Mouse (Mus musculus) kidney, embryonic 15.5 days (tissue): ENCODE results near the gene Cptp. TPM values are rescaled to one million over a fixed set of nuclear protein-coding genes. Genes with fewer than 3 reads are reported as not detected.

ENCODE experiments used
- ATAC-seq: fragments of 200-750 bp; cut with Nextera tagmentation; replicated peaks from 2 replicates; pipeline ENCODE4 v1.8.0; 2017; ENCODE audit warnings: moderate TSS enrichment; ENCODE audit not compliant: low FRiP score
- H3K27ac ChIP-seq: fragments of 300-500 bp; sonication (generic); 2 replicates; pipeline ENCODE4 v1.5.1; 2015; ENCODE audit warnings: mild to moderate bottlenecking, inconsistent platforms
- H3K27me3 ChIP-seq: fragments of 300-500 bp; sonication (generic); 2 replicates; pipeline ENCODE4 v1.6.1; 2015; ENCODE audit warnings: inconsistent platforms
- H3K36me3 ChIP-seq: fragments of 300-500 bp; sonication (generic); 2 replicates; pipeline ENCODE4 v1.6.1; 2015; ENCODE audit warnings: inconsistent platforms
- H3K4me1 ChIP-seq: fragments of 300-500 bp; sonication (generic); 2 replicates; pipeline ENCODE4 v1.6.1; 2015; ENCODE audit warnings: inconsistent platforms
- H3K4me2 ChIP-seq: fragments of 300-500 bp; sonication (generic); 2 replicates; pipeline ENCODE4 v1.6.1; 2015; ENCODE audit warnings: moderate library complexity, mild to moderate bottlenecking, inconsistent platforms
- H3K4me3 ChIP-seq: fragments of 300-500 bp; sonication (generic); replicated peaks from 2 replicates; pipeline ENCODE4 v1.5.1; 2015; ENCODE audit warnings: mild to moderate bottlenecking, inconsistent platforms
- H3K9ac ChIP-seq: fragments of 300-500 bp; sonication (generic); 2 replicates; pipeline ENCODE4 v1.6.1; 2015; ENCODE audit warnings: mild to moderate bottlenecking, inconsistent platforms
- H3K9me3 ChIP-seq: fragments of 300-500 bp; sonication (generic); replicated peaks from 2 replicates; pipeline ENCODE4 v1.6.1; 2016; ENCODE audit warnings: inconsistent platforms
- WGBS: fragments of 180-500 bp; shearing (Covaris S2); methylation state at CpG from one replicate; pipeline ENCODE4 v1.1.7; 2015; ENCODE audit warnings: mixed read lengths; 5-methylcytosine and 5-hydroxymethylcytosine counted together
- polyA plus RNA-seq: library from polyadenylated mRNA; unstranded; fragments of >200 nt; fragmentation: Nextera tagmentation; extraction: Ambion mirVana; gene quantifications from 2 replicates; pipeline ENCODE4 v1.2.1, GENCODE M21; 2015

The Cptp gene
- polyA plus RNA-seq, 1 experiment from 2014 or later: 15.2 TPM

DNA sequence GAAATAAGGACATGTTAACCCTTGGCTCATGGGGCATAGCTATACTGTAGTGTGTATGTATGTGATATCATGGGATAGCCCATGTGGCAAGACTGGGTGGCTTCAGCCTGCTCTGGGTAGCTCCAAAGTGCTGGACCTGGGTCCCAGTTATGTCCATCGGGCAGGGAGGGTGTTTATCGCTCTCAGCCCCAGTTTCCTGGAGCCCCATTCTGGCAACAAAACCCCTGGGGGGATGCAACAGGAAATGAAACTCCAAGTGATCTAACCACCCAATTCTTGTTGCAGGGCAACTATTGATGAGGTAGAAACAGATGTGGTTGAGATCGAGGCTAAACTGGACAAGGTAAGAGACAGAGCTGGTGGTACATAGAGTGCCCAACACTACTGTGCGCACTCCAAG lies 26.6 kb upstream of the Cptp start:
- H3K27ac ChIP-seq: no peak overlapping the region
- H3K4me1 ChIP-seq: peaks cover 32% of the 10 kb centered on the region
- no peak overlapping the region for H3K4me2 ChIP-seq
- H3K36me3 ChIP-seq: peaks cover 43% of the 10 kb centered on the region
- ATAC-seq: no peak
- no peak overlapping the region for H3K9ac ChIP-seq
- H3K27me3 ChIP-seq: no peaks in the 10 kb centered on the region
- H3K4me3 ChIP-seq: no peak overlapping the region
- H3K9me3 ChIP-seq: no peaks in the 10 kb centered on the region
- WGBS: 90% methylated on average over 4 of the region's 4 CpGs

DNA sequence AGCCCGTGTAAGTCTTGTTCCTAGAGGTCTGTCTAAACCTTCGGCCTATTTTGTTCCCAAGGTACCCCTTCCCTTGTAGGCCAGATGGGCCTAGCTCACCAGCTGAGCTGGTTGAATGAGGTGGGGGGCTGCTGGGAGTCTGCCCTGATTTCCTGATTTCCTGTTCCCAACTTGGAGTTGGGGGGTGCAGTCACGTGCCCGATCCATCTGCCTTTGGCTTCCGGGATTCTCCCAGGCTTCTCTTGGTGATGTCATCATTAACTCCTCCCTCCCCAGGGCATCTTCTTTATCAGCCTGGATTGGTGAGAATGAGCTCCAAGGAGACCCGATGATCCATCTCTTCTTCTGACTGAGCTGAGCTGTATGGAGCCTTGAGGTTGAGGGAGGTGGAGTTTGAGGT lies 26.0 kb upstream of the Cptp start:
- H3K27ac ChIP-seq: no peak overlapping the region; the same call in 1 of the 2 replicates
- H3K4me3 ChIP-seq: no peak overlapping the region
- peaks cover 37% of the 10 kb centered on the region for H3K36me3 ChIP-seq
- no peaks in the 10 kb centered on the region for H3K27me3 ChIP-seq
- H3K9ac ChIP-seq: no peak overlapping the region
- peaks cover 38% of the 10 kb centered on the region for H3K4me1 ChIP-seq
- WGBS: 42% methylated on average over 6 of the region's 6 CpGs
- ATAC-seq: no peak
- peak overlapping the region; percentile 98; the same call in 1 of the 2 replicates for H3K4me2 ChIP-seq
- no peaks in the 10 kb centered on the region for H3K9me3 ChIP-seq

DNA sequence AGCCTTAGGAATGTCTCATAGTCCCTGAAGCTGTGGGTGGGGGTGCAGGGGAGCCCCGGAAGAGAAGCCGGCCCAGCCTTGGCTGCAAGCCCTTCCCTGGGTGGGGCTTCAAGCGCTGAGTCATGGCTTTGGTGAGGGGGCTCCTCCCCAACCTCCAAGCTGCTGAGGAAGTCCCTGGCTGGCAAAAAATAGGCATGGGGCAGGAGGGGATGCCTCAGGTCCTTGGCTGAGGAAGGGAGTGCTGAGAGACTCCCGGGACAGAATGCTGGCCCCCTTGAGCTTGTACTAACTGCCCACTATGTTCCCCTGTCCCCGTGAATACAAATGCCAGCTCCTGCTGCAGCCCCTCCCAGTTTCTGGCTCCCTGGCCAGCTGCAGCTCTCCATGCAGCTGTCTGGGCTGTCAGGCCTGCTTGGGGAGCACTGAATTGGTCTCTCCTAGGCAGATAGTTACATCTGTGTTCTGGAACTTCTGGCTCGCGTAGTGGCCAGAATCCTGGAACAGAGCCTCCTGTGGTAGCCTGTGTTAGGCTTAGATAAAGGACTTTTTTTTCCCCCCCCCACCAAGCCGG lies 25.2 kb upstream of the Cptp start:
- Histone ChIP-seq H3K9me3 (no peaks in the 10 kb centered on the region), H3K4me1 (peaks cover 39% of the 10 kb centered on the region), H3K27me3 (no peaks in the 10 kb centered on the region), H3K27ac (0 out of 2 replicates have a peak overlapping the region, but pooled peaks have one; percentile 9), H3K4me3 (0 out of 2 replicates have a peak overlapping the region, but pooled peaks have one; percentile 92), H3K4me2 (peak overlapping the region; percentile 98), H3K9ac (no peak overlapping the region), H3K36me3 (peaks cover 36% of the 10 kb centered on the region)
- no peak for ATAC-seq
- 27% methylated on average over 8 of the region's 8 CpGs for WGBS

DNA sequence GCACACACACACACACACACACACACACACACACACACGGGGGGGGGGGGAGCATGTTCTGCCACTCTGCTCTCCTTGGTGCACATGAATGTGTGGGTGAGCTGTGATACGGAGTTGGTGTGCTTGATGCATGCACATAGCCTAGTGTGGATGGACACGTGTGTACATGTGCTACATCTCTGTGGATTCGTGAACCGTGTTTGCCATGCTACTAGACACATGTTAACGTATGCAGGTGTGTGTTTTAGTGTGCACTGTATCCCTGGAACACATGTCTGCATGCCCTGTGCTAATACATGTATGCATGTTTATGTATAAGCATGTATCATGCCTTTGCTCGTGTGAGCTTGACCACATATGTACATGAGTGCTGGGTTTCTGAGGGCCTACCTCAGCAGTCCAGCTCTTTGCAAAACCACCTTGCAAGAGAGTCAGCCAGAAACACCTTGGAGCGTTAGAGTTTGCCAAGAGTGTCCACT lies 24.0 kb upstream of the Cptp start:
- Histone ChIP-seq H3K36me3 (peaks cover 36% of the 10 kb centered on the region), H3K4me3 (peak overlapping the region; percentile 92), H3K9ac (peak overlapping the region; percentile 92; the same call in 1 of the 2 replicates), H3K9me3 (no peaks in the 10 kb centered on the region), H3K4me1 (peaks cover 39% of the 10 kb centered on the region), H3K4me2 (peak overlapping the region; percentile 98), H3K27me3 (no peaks in the 10 kb centered on the region), H3K27ac (no peak overlapping the region)
- no peak for ATAC-seq
- WGBS: 69% methylated on average over 8 of the region's 8 CpGs

DNA sequence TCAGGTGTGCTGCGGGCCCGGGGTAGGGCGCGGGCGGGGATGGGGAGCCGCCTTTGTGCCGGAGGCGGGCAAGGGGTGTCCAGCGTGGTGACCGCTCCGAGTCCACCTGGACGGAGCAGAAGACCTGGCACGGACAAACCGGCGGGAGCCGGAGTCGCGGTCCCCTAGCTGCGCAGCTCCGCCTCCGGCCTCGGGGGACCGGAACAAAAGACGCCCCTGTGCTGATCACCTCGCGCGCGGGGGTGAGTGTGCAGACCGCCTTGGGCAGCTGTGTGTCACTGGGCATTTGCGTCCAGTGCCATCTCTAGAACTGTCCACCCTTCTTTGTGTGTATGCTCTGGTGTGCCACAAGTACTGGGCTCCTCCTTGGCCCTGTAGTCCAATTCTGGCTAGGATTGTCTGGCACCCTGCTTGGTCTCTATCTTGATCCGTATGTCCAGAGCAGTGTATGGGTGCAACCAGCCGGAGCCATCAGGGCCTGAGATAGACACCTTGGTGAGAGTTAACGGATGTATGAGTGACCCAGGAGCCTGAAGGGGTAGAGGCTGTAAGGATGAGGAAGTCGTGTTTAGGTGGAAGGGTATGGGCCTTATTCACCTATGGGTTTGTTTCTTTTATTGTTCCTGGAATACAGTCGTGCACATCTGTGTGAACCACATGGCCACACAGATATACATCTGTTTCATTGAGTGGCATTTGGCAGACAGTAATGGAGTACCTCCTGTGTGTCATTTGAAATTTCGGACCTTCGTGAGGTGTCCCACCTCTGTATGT lies 23.4 kb upstream of the Cptp start:
- no peaks in the 10 kb centered on the region for H3K9me3 ChIP-seq
- peak overlapping the region; percentile 98 for H3K4me2 ChIP-seq
- H3K4me1 ChIP-seq: peaks cover 39% of the 10 kb centered on the region
- H3K9ac ChIP-seq: peak overlapping the region; percentile 92
- H3K36me3 ChIP-seq: peaks cover 39% of the 10 kb centered on the region
- peak overlapping the region; percentile 92 for H3K4me3 ChIP-seq
- no peaks in the 10 kb centered on the region for H3K27me3 ChIP-seq
- 5% methylated on average over 37 of the region's 37 CpGs for WGBS
- peak overlapping the region; percentile 99 for H3K27ac ChIP-seq
- peak; percentile 56 for ATAC-seq

DNA sequence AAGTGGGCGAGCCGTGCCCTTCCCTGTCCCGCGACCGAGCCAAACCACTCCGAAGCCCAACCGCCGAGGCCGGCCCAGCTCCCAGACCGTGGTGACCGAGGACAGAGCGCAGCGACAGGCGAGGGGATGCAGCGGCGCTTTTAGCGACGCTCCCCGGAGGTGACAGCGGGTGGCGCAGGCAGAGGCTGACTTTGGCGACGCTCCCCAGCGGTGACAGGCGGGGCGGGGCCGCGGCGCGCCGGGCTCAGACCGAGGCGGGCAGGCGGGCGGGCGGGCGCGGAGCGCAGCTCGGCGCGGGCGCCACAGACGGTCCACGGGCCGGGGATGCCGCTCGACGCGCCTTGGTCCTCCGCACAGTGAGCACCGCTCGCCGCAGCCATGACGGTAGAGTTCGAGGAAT lies 22.8 kb upstream of the Cptp start:
- Histone ChIP-seq H3K4me2 (peak overlapping the region; percentile 98), H3K9me3 (no peaks in the 10 kb centered on the region), H3K27ac (peak overlapping the region; percentile 99), H3K4me3 (peak overlapping the region; percentile 92), H3K36me3 (peaks cover 42% of the 10 kb centered on the region), H3K4me1 (peaks cover 39% of the 10 kb centered on the region), H3K27me3 (no peaks in the 10 kb centered on the region), H3K9ac (peak overlapping the region; percentile 92)
- ATAC-seq: peak; percentile 93
- WGBS: under 1% methylated on average over 53 of the region's 56 CpGs

DNA sequence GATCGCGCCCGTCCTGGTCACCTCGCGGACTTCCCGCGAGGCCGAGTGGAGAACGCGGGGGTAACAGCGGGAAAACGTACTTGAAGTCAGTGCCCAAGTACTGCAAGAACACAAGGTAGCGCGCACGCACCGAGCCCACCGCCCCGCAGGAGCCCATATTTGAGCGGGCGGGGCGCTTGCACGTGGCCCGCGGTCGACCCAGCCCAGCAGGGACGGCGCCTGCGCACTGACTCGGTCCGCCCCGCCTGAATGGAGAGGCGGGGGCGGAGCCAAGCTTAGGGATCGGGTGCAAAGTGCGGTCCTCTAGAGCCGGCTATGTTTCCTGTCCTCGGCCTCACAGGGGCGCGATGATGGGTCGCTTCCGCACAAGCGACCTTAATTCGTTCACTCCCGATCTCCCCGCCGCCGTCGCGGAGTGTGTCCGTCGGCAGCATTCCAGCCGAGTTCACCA lies 22.3 kb upstream of the Cptp start, which contains the start of the genes Pusl1 and Acap3:
Gene Pusl1 (minus strand): TSS at position 231 of the 451 bp plus-strand sequence.
Gene Acap3 (plus strand): TSS at position 272 of the 451 bp plus-strand sequence.
- WGBS: under 1% methylated on average over 52 of the region's 52 CpGs

DNA sequence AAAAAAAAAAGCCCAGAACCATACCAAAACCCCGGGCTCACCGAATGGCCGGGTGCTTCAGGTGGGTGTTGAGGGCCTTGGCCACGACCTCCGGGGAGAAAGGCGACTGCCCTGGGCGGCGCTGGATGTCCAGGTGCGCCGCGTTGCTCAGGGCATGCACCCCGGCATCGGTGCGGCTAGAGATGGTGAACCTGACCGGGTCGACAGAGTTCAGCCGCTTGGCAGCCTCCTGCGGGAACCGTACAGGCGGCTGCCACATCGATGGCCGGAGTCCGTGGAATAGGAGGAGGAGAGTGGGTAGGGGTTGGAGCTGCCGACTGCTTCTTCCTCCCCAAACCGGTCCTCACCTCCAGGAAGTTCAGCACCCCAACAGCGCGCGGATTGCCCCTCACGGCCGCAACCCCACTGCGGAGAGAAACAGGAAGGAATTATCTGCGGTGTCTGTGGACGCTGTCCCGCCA lies 21.8 kb upstream of the Cptp start:
- no peaks in the 10 kb centered on the region for H3K9me3 ChIP-seq
- peak overlapping the region; percentile 99; the same call in 1 of the 2 replicates for H3K27ac ChIP-seq
- no peaks in the 10 kb centered on the region for H3K27me3 ChIP-seq
- H3K4me1 ChIP-seq: peaks cover 39% of the 10 kb centered on the region
- whole genome bisulfite sequencing: under 1% methylated on average over 34 of the region's 34 CpGs
- no peak for ATAC-seq
- peak overlapping the region; percentile 92 for H3K4me3 ChIP-seq
- peak overlapping the region; percentile 98 for H3K4me2 ChIP-seq
- H3K9ac ChIP-seq: peak overlapping the region; percentile 92
- H3K36me3 ChIP-seq: peaks cover 42% of the 10 kb centered on the region

More for the DNA sequence above, 22.3 kb upstream of the Cptp start, which contains the start of the genes Pusl1 and Acap3:
- Histone ChIP-seq H3K36me3 (peaks cover 42% of the 10 kb centered on the region), H3K27ac (peak within 1 kb of the TSS; percentile 99), H3K9me3 (no peaks in the 10 kb centered on the region), H3K4me1 (peaks cover 39% of the 10 kb centered on the region), H3K27me3 (no peaks in the 10 kb centered on the region), H3K4me3 (peak within 1 kb of the TSS; percentile 92), H3K4me2 (peak within 1 kb of the TSS; percentile 98), H3K9ac (peak within 1 kb of the TSS; percentile 92)
- peak; percentile 90 for ATAC-seq

DNA sequence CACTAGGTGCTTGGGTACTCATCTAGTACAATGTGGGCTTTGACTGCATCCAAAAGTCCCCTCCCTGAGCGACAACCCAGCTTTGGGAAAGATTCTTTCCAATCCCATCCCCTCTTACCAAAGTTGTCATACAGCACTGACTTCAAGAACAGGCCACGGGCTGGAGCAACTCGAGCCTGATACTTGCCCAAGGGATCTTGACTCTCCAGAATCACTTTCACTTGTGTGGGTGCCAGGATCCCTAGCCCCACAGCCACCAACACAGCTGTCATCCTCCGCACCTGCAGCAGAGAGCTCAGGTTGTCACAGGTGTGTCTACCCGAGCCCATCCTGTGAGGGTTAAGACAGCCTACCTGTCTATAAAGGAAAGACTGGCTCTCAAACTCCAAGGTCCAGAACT lies 20.1 kb upstream of the Cptp start:
- no peaks in the 10 kb centered on the region for H3K9me3 ChIP-seq
- H3K27ac ChIP-seq: no peak overlapping the region
- no peak for ATAC-seq
- H3K36me3 ChIP-seq: peaks cover 56% of the 10 kb centered on the region
- H3K4me2 ChIP-seq: no peak overlapping the region
- H3K4me1 ChIP-seq: peaks cover 29% of the 10 kb centered on the region
- H3K27me3 ChIP-seq: no peaks in the 10 kb centered on the region
- H3K4me3 ChIP-seq: no peak overlapping the region
- 82% methylated on average over 5 of the region's 5 CpGs for WGBS
- H3K9ac ChIP-seq: no peak overlapping the region

DNA sequence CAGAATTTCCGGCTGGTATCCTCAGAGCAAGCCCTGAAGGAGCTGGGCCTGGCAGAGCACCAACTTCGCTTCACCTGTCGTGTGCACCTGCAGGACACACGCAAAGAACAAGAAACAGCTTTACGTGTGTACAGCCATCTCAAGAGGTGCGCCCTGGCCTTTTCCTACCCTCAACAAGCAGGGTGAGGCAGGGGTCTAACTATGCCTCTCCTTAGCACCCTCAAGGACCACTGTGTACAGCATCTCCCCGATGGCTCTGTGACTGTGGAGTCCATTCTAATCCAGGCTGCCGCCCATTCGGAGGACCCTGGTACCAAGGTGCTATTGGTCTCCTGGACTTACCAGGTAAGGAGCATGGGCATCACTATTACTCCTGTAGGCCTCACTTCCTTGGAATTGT lies 18.9 kb upstream of the Cptp start:
- no peak overlapping the region for H3K9ac ChIP-seq
- peaks cover 65% of the 10 kb centered on the region for H3K36me3 ChIP-seq
- no peak overlapping the region for H3K4me3 ChIP-seq
- ATAC-seq: no peak
- H3K4me2 ChIP-seq: no peak overlapping the region
- H3K4me1 ChIP-seq: peaks cover 17% of the 10 kb centered on the region
- no peaks in the 10 kb centered on the region for H3K27me3 ChIP-seq
- H3K9me3 ChIP-seq: no peaks in the 10 kb centered on the region
- 94% methylated on average over 9 of the region's 9 CpGs for WGBS
- H3K27ac ChIP-seq: no peak overlapping the region

DNA sequence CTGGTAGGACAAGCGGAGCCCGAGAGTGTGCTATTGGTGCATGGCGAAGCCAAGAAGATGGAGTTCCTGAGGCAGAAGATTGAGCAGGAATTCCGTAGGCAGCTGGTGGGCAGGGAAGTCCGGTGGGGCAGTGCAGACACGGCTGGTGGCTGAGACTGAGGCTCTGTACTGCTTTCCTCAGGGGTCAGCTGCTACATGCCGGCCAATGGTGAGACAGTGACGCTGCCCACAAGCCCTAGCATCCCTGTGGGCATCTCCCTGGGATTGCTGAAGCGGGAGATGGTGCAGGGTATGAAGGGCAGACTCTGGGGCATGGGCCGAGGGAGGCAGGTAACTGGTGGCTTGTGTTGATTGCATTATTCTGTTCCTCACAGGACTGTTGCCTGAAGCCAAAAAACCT lies 18.4 kb upstream of the Cptp start:
- Histone ChIP-seq H3K27ac (no peak overlapping the region), H3K36me3 (peaks cover 65% of the 10 kb centered on the region), H3K9ac (no peak overlapping the region), H3K9me3 (no peaks in the 10 kb centered on the region), H3K27me3 (no peaks in the 10 kb centered on the region), H3K4me2 (no peak overlapping the region), H3K4me3 (no peak overlapping the region), H3K4me1 (peaks cover 12% of the 10 kb centered on the region)
- no peak for ATAC-seq
- 90% methylated on average over 10 of the region's 10 CpGs for WGBS

DNA sequence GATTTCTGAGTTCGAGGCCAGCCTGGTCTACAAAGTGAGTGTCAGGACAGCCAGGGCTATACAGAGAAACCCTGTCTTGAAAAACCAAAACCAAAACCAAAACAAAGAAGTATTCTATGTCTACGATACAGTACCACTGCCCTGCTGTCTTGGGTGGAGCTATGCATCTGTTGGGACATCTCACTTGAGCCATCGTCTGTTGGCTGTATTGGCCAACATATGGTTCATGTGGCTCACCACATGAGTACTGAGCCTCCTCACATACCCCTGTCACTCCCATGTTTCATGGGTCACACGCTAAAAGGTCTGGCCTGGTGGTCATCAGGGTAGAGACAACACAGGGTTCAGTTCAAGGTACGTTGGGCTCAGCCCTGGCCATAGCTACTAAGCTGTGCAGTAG lies 17.1 kb upstream of the Cptp start:
- no peak overlapping the region for H3K4me2 ChIP-seq
- H3K27me3 ChIP-seq: no peaks in the 10 kb centered on the region
- peaks cover 65% of the 10 kb centered on the region for H3K36me3 ChIP-seq
- no peak overlapping the region for H3K9ac ChIP-seq
- H3K4me3 ChIP-seq: no peak overlapping the region
- H3K27ac ChIP-seq: no peak overlapping the region
- H3K4me1 ChIP-seq: peaks cover 10% of the 10 kb centered on the region
- H3K9me3 ChIP-seq: no peaks in the 10 kb centered on the region
- no peak for ATAC-seq
- 95% methylated on average over 5 of the region's 5 CpGs for WGBS
